Mouse (Mus musculus): ENCODE results near the gene Fermt3.

Gene Fermt3

DNA sequence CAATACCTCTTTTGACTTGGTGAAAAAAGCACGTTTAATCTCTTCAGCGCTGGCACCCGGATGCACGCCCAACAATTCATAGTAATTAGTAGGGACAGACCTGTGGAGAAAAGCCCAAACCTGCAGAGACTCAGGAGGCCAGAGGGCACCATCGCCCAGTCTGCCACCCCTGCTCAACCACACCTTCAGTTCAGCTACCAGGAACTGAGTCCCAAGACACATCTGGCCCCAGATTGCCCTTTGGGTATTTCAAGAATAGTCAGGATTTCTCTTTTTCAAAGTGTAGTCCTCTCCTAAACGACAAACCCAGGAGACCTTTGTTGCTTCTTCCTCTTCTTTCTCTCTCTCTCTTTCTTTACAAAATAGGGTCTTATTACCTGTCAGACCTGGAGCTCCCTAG lies 28.6 kb downstream of the Fermt3 start:
- DNase-seq (ENCODE audit: low spot score): no peak

DNA sequence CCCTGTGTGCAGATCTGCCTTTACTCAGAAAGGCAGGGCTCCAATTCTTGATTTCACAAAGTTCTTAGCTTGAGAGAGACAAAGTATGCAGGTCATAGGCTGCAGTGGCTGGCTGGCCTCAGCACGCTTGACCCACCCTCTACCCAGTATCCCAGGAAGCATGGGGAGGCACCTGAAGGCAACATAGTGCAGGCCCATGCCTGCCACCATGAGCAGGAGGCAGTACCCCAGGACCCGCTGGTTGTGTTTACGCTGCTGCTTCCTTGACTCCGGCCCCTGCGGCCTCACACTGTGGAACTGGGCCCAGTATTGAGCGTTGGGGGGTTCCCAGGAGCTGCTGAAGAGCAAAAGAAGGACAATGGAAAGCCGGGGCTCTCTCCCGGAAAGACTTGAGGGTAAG lies 30.0 kb downstream of the Fermt3 start:
- no peak for DNase-seq (ENCODE audit: low spot score)

DNA sequence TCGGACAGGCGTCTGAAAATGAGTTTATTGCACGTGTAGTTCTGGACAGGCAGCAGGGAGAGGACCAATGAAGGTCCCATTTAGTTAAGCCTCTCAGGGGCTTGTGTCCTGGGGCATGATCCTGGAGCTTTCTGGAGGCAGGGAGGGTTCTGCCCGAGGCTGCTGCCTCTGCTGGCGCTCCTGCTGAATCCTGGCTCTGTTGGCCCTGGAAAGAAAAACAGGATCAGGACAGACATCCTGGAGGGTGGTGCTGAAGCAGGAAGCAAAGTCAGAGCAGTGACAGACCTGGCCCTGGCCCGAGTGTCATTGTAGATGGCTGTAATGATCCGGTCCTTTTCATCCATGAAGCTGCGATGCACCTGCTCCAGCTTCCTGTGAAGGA lies 31.4 kb downstream of the Fermt3 start:
- no peak for DNase-seq (ENCODE audit: low spot score)

DNA sequence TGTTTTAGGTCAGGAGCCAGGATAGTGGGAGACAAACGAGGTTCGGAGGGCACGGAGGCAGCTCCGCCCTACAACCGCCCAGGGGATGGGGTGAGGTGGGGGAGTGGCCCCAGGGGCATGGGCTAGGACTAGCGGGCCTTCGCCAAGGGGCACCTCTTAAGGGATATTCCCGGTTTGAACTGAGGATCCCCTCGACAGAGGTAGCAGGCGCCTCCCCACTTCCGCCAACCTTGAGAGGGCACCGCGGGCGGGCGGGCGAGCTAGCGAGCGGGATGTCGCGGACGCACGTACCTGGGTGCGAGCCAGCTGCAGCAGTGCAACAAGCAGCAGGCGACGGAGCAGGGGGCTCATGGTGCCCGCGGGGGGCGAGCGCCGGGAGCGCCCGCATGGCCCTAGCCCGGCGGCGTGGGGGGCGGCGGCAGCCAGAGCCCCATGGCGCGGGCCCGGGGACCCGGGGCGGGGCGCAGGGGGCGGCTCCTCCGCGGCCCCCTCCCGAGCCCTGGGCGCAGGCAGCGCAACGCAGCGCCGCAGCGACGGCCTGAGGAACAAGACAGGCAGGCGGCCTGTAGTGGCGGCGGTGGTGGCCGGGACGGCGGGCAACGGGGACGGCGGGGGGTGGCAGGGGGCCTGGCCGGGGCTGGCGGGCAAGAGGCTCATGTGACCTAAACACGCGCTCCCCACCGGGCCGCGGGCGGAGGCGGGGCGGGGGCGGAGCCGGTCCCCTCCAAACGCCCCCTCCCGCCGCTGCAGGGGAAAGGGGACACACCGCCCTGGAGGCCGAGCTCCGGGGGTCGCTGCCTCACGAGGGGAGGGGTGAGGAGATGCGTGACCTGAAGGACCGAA lies 32.0 kb downstream of the Fermt3 start, which contains the start of gene Vegfb:
TSS of gene Vegfb (minus strand) at position 591 of the 843 bp plus-strand sequence.
- DNase-seq (ENCODE audit: low spot score): peak; percentile 41

DNA sequence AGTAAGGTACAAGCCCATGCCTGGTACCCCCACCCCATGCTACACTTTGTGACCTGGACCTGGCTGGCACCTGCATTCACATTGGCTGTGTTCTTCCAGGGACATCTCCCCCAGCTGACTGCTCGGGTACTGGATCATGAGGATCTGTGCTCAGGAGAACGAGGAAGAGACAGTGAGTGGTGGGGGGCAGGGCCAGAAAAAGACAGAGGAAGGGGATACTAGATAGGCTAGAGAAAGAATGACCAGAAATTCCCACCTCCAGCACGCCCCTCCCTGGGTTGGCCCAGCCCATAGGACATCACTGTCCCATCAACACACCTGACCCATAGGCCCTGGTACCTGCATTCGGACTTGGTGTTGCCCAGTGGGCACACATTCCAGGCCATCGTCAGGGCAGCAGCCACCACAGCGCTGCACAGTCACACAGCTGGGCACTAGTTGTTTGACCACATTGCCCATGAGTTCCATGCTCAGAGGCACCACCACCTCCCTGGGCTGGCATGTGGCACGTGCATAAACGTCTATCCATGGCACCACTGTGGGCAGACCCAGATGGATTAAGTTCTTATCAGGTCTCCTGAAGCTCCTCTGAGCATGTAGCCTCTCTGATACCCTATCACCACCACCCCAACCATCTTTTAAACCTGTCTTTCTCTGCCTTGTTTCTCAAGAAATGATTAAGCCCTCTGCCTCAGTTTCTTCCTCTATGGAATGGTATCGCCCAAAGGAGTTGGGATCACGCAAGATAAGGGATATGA lies 33.1 kb downstream of the Fermt3 start:
- DNase-seq (ENCODE audit: low spot score): no peak

DNA sequence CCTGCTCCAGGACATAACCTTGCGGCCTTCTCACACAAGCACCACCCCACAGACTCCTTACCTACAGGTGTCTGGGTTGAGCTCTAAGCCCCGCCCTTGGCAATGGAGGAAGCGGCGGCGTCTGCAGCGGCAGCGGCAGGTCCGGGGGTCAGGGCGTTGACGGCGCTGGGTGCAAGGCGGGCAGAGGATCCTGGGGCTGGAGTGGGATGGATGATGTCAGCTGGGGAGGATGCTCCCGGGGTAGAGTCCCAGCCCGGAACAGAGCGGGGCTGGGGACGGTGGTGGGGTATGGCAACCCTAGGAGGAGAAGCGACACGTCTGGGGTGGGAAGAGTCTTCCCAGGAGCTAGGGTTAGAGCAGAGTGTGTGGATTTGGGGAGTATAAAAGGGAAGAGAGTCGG lies 34.0 kb downstream of the Fermt3 start:
- no peak for DNase-seq (ENCODE audit: low spot score)

- no peak for DNase-seq (ENCODE audit: low spot score)
These were observed 35.6 kb downstream of the Fermt3 start for GRCm38 (mm10) chr19:6983621-6984020.

GRCm38 (mm10) chr19:6981465-6981864 lies 37.8 kb downstream of the Fermt3 start:
- DNase-seq (ENCODE audit: low spot score): no peak

DNA sequence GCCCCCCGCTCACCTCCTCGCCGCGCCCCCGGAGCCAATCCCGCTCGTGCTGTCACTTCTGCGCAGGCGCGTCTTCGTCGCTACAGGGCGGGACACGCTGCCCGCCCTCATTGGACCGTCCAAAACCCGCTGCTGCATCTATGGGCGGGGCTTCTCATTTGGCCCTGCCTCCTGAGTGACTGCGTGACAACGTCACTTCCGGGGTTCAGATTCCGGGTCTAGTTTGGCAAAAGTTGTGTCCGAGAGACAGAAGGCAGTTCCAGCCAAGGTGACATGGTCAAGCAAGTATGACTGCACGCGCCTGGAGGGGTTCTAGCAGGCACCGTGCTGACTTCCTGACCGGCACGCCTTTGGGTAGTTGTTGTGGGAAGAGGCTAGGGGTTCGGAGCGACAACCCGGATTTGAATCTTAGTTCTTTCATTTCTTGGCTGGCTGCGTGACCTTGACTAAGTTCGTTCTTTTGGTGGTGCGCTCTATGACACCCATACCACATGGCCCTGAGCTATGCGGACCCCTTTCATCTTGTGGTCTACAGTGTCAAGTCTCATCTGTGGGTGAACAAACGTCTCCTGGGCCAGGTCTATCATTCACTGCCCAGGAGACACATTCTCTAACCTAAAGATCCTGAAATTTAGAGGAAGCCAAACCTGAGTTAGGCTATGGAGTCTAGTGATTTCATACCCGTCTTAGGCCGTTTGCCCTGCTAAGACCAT lies 38.7 kb downstream of the Fermt3 start, which contains the start of gene Fkbp2:
TSS of gene Fkbp2 (minus strand) at position 121 of the 713 bp plus-strand sequence.
- peak; percentile 99 for DNase-seq (ENCODE audit: low spot score)

GRCm38 (mm10) chr19:6979486-6980380 lies 39.5 kb downstream of the Fermt3 start:
- DNase-seq (ENCODE audit: low spot score): peak; percentile 99

DNA sequence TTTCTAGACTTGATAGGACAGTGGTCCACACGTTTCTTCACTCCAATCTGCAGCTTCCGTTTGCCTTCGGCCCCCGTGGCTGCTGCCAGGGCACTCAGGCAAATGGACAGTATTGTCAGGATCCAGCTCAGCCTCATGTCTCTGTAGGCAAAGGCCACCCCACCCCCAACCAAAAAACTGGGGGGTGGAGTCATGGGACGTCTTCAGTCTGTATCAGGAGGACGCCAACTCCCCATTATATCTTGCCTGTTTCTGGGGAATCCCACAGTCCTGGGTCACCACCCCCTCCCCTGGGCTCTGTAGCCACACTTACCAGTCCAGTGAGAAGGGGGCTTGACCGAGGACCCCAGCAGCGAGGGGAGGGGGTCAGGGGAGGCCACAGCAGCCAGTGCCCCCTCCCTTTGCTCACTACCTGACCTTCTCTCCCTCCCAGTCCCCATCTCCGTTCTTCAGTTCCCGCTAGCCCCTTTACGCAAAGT lies 40.2 kb downstream of the Fermt3 start:
- peak; percentile 28 for DNase-seq (ENCODE audit: low spot score)

- DNase-seq (ENCODE audit: low spot score): no peak
These were observed 40.7 kb downstream of the Fermt3 start for GRCm38 (mm10) chr19:6978639-6978974.

GRCm38 (mm10) chr19:6977759-6978638 lies 41.3 kb downstream of the Fermt3 start:
- DNase-seq (ENCODE audit: low spot score): no peak

DNA sequence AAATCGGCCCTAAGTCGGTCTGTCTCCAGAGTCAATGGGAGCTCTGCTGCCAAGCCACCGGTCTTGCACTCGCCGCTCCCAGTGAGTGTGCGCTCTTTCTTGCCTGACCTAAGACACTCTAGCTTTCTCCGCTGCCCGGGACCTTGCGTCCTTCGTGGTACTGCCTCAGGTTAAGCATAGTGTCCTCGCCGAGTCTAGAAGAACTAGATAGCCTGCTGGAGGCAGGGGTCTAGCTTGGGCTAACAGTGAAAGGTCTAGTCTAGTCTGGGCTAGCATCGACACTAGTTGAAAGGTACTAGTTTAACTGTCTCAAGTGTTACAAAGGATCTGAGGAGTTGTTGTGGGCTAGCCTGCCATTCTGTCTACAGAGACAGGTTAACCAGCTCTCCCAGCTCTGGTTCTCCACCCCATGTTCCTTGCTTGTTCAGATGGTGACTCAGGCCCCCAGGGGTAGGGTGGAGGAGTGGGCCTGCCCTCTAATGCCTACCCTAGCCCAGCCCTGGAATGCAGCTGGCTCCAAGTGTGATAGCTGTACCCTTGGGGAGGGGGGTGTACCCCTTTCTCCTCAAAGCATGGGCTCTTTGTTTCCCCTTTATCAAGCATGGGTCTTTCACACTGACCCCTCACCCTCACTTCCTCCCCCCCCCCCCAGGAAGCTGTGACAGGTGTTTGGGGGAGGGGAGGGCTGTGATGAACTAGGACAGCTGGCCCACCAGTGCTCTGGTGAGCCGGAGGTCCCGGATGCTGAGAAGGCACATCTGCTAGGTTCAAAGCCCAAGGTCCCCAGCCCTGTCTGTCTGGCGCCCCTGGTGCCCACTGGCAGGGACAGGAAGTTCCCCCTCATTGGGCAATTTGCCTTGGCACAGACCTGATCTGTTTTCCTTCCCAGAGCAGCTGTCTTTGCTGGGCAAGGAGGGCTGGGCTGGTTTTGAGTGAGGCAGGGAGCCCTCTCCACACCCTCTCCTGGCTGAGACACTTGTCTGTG lies 43.4 kb downstream of the Fermt3 start, which contains the start of gene Plcb3:
TSS of gene Plcb3 (minus strand) at position 934 of the 985 bp plus-strand sequence.
- DNase-seq (ENCODE audit: low spot score): no peak

DNA sequence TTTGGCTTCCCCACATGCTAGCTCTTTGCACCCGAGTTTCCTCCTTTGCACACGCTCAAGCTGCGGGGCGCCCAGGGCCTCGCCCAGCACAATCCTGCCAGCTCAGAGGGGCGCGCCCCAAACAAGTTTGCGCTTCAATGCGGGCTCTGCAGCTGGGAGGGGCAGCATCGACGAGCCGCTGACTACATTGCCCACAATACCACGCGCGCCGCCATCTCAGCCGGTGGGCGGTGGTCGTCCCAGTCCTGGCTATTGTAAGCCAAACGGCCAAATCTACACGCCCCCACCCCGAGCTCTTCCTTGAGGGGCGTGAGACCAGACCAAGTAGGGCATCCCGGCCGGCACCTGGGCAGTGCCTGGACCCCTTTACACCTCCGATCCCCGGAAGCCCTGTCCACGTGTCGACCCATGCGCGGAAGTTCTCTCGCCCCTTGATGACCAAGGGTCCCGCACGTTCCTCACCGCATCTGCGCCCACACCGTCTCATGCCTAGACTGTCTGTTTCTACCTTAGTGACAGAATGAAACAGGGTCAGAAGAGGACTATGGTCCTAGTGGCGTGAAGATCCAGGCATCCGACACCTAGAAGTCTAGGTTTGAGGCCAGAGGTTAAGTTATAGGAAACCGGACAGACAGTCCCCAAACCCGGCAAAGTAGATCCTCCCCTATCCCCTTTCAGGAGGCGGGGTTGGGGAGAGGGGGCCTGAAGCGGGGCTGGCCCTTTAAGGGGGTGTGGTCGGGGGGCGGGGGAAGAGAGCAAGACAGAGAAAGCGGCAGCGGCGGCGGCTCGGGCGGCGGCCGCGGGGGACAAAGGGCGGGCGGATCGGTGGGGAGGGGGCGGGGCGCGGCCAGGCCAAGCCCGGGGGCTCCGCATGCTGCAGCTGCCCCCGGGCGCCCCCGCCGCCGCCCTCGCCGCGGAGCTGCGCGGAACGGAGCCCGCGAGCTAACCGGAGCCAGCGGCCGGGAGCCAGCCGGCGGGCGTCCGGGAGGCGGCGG lies 44.8 kb downstream of the Fermt3 start, which contains the start of gene Ppp1r14b:
TSS of gene Ppp1r14b (plus strand) at position 758 of the 995 bp plus-strand sequence.
- DNase-seq (ENCODE audit: low spot score): peak; percentile 57

GRCm38 (mm10) chr19:6973581-6974190 lies 45.6 kb downstream of the Fermt3 start:
- DNase-seq (ENCODE audit: low spot score): no peak

- DNase-seq (ENCODE audit: low spot score): no peak
These were observed 46.9 kb downstream of the Fermt3 start for GRCm38 (mm10) chr19:6972247-6972917.
